Mouse (Mus musculus): Measurements from ENCODE around the gene Fhl3. TPM values are rescaled to one million over a fixed set of nuclear protein-coding genes. Genes with fewer than 3 reads are reported as not detected.
"Not testable (repeated sequence)": the region's sequence is repeated elsewhere in the genome, so short reads cannot be mapped to it uniquely, and the experiment has no call there.

Gene Fhl3
- polyA plus RNA-seq, 1 experiment: not detected

DNA sequence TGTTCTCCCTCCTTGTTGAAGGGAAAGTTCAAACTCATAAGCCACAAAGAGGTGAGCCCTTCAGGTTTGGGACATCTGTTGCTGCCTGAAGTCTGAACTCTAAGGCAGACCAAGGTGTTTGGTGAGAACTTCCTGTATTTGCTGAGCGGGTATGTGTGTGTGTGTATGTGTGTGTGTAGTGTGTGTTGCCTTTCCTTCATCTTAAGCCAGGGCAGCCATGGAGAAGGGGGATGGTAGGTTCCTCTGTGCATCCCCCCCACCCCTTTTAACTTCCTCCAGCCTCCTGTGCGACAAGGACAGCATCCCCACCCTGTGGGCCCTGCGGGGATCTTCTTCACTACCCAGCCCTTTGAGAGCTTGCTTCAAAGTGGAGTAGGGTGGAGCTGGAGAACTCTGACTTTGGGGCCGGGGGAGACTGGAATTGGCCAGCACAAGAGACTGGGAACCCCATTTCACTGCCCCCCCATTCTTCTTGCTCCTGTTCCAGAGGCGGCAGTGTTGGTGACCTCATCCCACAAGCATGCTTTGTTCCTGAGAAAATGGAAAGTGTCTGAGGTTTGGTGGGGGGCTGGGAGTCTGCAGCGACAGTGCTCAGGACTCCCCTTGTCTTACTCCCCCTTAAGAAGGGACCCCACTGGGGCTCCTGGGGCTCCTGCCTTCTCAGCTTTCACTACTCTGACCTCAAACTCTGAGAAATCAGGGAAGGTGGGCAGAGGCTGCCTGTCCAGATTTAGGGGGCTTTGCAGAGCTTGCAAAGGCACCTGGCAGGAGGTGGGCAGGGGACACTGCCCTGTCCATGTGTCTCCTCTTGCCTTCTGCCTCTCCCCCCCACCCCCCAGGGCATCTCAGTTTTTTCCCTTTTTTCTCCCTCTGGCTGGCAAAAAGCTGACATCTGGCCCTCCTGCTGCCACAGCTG lies 3.6 kb downstream of the Fhl3 start:
- TF ChIP-seq CTCF (IDR thresholded peaks at IDR 0.05; ENCODE audit: insufficient read depth, low read depth, low read length) (no peak), POLR2A (IDR thresholded peaks at IDR 0.05; ENCODE audit: insufficient read depth, low read depth, low read length) (no peak)
- H3K4me1 ChIP-seq (ENCODE audit: control insufficient read depth, insufficient read depth, low read length): peaks cover 49% of the 10 kb centered on the region
- H3K4me3 ChIP-seq (ENCODE audit: insufficient read depth, low read depth, low read length): no peak overlapping the region
- no peak overlapping the region for H3K27ac ChIP-seq (ENCODE audit: insufficient read depth, low read depth, low read length)
- WGBS: 42% methylated on average over 6 of the region's 6 CpGs

DNA sequence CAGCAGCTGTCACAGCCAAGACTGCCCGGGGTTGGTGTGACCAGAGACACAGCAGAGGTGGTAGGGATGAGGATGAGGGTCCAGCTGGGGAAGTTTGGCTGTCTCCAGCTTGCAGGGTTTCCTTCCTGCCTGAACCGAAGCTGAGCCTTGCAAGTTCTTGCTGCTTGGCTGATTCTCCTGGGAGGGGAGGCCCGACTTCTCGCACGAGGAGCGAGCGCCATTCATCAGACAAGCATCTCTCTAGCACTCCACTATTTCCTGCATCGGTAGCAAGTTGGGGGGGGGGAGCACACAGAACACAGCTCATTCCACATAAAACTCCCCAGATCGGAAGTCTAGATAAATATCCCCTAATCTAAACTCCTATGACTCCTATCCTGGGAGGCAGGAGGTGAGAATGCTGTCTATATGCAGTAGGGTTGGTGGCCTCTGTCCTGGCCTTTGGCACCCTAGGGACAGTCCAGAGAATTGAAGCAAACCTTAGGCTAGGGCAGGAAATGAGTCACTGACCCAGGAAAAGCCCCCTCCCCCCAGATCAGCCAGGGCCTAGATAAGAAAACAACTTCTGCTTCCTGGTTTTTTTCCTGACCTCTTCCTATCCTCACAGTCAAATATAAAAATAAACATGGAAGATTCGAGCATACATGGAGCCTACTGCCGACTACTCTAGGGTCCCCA lies 4.4 kb downstream of the Fhl3 start:
- 49% methylated on average over 11 of the region's 11 CpGs for WGBS
- no peak overlapping the region for H3K4me3 ChIP-seq (ENCODE audit: insufficient read depth, low read depth, low read length)
- H3K27ac ChIP-seq (ENCODE audit: insufficient read depth, low read depth, low read length): no peak overlapping the region
- peaks cover 50% of the 10 kb centered on the region for H3K4me1 ChIP-seq (ENCODE audit: control insufficient read depth, insufficient read depth, low read length)
- TF ChIP-seq CTCF (IDR thresholded peaks at IDR 0.05; ENCODE audit: insufficient read depth, low read depth, low read length) (no peak), POLR2A (IDR thresholded peaks at IDR 0.05; ENCODE audit: insufficient read depth, low read depth, low read length) (no peak)

DNA sequence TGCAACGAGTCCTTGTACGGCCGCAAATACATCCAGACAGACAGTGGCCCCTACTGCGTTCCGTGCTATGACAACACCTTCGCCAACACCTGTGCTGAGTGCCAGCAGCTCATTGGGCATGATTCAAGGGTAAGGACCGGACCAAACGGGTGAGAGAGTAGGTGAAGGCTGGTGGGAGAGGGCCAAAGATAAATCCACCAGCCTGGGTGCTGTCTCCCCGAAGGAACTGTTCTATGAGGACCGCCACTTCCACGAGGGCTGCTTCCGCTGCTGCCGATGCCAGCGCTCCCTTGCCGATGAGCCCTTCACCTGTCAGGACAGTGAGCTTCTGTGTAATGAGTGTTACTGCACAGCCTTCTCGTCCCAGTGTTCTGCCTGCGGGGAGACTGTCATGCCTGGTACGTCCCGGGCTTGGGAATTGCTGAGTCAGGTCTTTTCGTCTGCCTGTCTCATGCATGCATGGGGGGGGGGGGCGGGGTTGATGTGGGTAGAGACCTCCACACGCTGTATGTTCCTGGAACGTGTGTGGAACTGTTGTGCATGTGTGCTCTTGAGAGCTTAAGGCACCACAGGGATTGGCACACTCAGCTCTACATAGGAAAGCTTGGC lies 5.3 kb downstream of the Fhl3 start:
- WGBS: 87% methylated on average over 23 of the region's 23 CpGs
- no peak for TF ChIP-seq CTCF (IDR thresholded peaks at IDR 0.05; ENCODE audit: insufficient read depth, low read depth, low read length)
- no peak for TF ChIP-seq POLR2A (IDR thresholded peaks at IDR 0.05; ENCODE audit: insufficient read depth, low read depth, low read length)
- Histone ChIP-seq H3K4me1 (ENCODE audit: control insufficient read depth, insufficient read depth, low read length) (peaks cover 46% of the 10 kb centered on the region), H3K4me3 (ENCODE audit: insufficient read depth, low read depth, low read length) (no peak overlapping the region), H3K27ac (ENCODE audit: insufficient read depth, low read depth, low read length) (no peak overlapping the region)

DNA sequence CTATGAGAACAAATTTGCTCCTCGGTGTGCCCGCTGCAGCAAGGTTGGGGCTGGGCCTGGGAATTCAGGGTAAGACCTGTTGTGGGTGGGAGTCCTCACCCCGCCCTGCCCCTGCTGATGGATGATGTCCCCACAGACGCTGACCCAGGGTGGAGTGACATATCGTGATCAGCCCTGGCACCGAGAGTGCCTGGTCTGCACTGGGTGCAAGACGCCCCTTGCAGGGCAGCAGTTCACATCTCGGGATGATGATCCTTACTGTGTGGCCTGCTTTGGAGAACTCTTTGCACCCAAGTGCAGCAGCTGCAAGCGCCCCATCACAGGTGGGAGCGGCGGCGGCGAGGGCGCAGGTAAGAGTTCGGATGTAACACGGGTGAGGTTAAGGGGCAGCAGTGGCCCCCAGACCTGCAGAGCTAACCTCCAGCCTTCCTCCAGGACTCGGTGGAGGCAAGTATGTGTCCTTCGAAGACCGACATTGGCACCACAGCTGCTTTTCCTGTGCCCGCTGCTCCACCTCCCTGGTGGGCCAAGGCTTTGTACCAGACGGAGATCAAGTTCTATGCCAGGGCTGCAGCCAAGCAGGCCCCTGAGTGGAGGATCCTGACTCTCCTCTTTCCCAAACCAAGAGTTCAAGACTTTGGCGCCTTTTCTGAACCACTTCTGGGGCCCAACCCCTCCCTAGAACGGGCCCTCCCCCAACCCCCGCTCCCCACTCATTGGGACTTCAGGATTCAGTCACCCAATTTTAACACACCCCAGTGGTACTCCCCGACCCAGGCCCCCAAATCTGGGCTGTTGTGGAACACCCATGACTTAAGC lies 7.1 kb downstream of the Fhl3 start:
- WGBS: 92% methylated on average over 25 of the region's 25 CpGs
- peaks cover 37% of the 10 kb centered on the region for H3K4me1 ChIP-seq (ENCODE audit: control insufficient read depth, insufficient read depth, low read length)
- not testable (repeated sequence) for H3K4me3 ChIP-seq (ENCODE audit: insufficient read depth, low read depth, low read length); H3K27ac ChIP-seq (ENCODE audit: insufficient read depth, low read depth, low read length)

DNA sequence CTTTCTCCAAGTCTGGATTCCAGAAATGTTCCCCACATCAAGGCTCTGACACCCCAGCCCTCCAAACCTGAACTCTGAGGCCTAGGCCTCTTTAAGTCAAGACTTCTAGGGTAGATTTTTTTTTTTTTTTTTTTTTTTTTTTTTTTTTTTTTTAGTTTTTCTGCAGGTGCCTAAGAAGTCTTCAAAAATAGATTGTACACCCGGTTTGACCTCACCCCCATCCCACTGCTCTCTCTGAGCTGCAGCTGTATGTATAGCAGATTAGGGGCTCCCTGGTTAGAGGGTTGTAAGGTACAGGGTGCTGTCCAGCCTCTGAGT lies 7.7 kb downstream of the Fhl3 start:
- H3K27ac ChIP-seq (ENCODE audit: insufficient read depth, low read depth, low read length): not testable (repeated sequence)
- 19% methylated on average over 1 of the region's 1 CpGs for WGBS
- peaks cover 37% of the 10 kb centered on the region for H3K4me1 ChIP-seq (ENCODE audit: control insufficient read depth, insufficient read depth, low read length)
- peak overlapping the region; percentile 53; the same call in 1 of the 2 replicates for H3K4me3 ChIP-seq (ENCODE audit: insufficient read depth, low read depth, low read length)

DNA sequence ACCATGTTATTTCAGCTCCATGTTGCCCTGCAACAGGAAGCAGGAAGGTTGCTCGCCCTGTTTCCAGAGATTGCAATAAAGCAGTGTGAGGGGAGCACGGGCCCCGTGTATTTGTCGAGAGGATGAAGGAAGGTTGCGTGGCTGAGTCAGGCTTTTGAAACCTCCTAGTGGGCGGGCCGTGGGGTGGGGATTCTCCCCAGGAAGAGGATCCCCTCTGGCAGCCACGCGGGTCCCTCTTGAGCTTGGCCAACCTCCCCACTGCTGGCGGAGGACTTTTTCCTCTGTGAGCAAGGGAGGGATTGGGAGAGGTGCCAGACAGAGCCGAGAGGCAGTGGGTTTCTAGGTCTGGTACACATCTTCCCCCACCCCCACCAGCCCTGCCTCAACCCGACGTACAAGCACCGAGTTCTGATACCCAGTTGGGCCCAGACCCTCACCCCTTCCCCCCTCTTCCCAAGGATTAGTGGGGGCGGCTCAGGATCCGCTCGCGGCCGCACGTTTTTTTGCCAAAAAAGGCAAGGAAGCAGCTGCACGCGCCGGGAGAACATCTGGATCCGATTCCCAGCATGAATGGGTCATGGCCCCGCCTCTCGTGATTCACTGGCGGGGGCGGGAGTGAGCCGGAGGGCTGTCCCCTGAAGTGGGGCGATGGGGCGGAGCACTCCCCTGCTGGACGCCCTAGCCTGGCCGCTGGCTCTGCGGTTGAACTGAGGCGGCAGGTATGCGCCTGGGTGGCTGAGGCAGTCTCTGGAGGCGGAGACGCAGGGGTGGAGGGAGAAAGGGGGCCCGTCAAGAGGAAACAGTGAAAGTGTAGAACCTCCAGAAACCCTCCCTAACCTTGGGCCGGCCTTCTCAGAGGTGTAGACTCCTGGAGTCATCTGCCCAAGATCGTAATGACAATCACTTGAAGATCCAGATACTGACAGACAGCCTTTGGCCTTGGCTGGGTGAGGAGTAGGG lies 8.3 kb downstream of the Fhl3 start:
- Histone ChIP-seq H3K4me1 (ENCODE audit: control insufficient read depth, insufficient read depth, low read length) (peaks cover 31% of the 10 kb centered on the region), H3K4me3 (ENCODE audit: insufficient read depth, low read depth, low read length) (peak overlapping the region; percentile 53), H3K27ac (ENCODE audit: insufficient read depth, low read depth, low read length) (peak overlapping the region; percentile 76)
- no peak for TF ChIP-seq CTCF (IDR thresholded peaks at IDR 0.05; ENCODE audit: insufficient read depth, low read depth, low read length)
- no peak for TF ChIP-seq POLR2A (IDR thresholded peaks at IDR 0.05; ENCODE audit: insufficient read depth, low read depth, low read length)
- 4% methylated on average over 41 of the region's 41 CpGs for WGBS

DNA sequence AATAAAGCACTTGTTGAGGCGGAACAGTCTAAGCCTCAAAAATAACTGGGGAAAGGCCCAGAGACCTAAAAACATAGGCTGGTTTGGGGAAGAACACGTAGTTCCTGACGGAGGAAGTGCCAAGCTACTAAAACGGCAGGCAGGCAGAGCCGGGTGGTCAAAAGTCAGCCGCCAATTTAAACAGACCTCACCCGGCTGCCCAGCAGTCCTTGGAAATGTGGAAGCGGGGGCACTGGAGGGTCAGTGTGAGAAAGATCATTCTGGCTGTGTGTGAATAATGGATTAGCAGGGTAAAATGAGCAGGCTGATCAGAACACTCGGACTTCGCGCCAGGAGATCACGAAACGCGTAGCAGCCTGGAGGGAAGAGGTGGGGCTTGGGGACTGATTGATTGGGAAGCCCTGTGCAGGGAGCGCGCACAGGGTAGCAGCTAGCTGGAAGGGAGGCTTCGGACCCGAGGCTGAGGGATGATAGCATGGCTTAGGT lies 9.5 kb downstream of the Fhl3 start:
- TF ChIP-seq CTCF (IDR thresholded peaks at IDR 0.05; ENCODE audit: insufficient read depth, low read depth, low read length) (no peak), POLR2A (IDR thresholded peaks at IDR 0.05; ENCODE audit: insufficient read depth, low read depth, low read length) (no peak)
- no peak overlapping the region for H3K27ac ChIP-seq (ENCODE audit: insufficient read depth, low read depth, low read length)
- 12% methylated on average over 18 of the region's 18 CpGs for WGBS
- no peak overlapping the region for H3K4me3 ChIP-seq (ENCODE audit: insufficient read depth, low read depth, low read length)
- H3K4me1 ChIP-seq (ENCODE audit: control insufficient read depth, insufficient read depth, low read length): peaks cover 23% of the 10 kb centered on the region

DNA sequence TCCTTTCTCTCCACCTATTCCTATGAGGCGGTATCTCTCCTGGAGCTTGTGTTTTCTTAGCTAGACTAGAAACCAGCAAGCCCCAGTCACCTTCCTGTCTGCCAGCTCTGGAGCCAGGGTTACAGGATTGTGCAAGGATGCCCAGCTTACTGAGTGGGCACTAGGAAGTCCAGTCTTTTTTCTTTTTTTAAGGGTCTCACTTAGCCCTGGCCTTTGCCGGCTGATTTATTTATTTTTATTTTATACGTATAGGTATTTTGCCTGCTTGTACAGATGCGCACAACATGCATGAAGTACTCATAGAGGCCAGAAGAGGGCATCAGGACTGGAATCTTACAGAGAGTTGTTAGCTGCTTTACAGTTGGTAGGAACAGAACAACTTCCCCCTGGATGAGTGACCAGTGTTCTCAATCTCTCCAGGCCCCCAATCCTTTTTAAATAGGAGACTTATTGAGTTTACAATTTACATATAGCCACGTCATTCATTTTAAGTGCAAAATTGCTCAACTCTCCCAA lies 10.3 kb downstream of the Fhl3 start:
- Histone ChIP-seq H3K4me3 (ENCODE audit: insufficient read depth, low read depth, low read length) (no peak overlapping the region), H3K27ac (ENCODE audit: insufficient read depth, low read depth, low read length) (no peak overlapping the region), H3K4me1 (ENCODE audit: control insufficient read depth, insufficient read depth, low read length) (peaks cover 18% of the 10 kb centered on the region)
- WGBS: 4% methylated on average over 5 of the region's 5 CpGs
- TF ChIP-seq POLR2A (IDR thresholded peaks at IDR 0.05; ENCODE audit: insufficient read depth, low read depth, low read length) (no peak), CTCF (IDR thresholded peaks at IDR 0.05; ENCODE audit: insufficient read depth, low read depth, low read length) (no peak)
